Mouse (Mus musculus) heart, postnatal 14 days (tissue): ENCODE results near the gene Brap. TPM values are rescaled to one million over a fixed set of nuclear protein-coding genes. Genes with fewer than 3 reads are reported as not detected.

Experiments
- DNase-seq, 2 experiments: peaks; one replicate each; pipeline ENCODE4 v3.0.0; 2021 to 2022
- intact Hi-C: fragments of 180-260 bp; cut with DNase I; formaldehyde crosslinking; loops from one replicate; pipeline ENCODE4 v1.15.1; 2025
- total RNA-seq, 2 experiments: library from RNA; stranded (reverse); gene quantifications; 2 replicates each; pipeline ENCODE4 v1.2.3; 2021

Gene Brap
- total RNA-seq, 2 experiments from 2014 or later: 26.7 to 27.6 TPM

DNA sequence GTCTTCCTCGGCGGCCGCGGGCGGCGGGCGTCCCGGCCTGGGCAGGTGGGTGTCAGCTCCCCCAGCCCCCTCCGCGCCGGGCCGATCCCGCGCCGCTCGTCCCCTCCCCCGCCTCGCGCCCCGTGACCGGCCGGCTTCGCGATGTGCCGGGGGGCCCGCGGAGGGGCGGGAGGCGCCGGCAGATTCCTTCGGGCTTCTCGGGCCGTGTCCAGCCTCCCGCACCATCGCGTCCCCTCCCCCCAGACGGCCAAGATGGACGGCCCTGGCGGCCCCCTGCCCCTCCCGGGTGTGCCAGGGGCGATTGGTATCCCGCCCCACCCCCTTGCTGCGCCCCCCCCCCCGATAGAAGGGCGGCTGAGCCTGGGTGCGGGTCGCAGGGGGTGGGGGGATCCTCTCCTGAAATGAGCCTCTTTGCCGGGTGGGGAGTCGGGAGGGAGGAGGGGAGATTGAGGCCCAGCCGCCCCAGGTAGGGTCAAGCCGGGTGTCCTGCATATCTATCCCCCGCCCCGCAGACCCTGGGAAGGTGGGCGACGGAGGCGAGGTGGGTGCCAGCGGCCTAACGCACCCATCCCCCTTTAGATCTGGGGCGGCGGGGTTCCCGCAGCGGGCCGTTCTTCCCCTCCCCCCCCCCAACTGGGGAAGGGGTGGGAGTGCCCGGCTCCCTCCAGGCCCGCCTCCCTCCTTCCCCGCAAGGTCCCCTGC, 52.0 kb downstream of the Brap start:
- peak; percentile 51 to 64 for DNase-seq
- intact Hi-C loops: loop anchor here (5.0 kb wide), 1 partner anchor 130 kb away; no protein-coding TSS in a partner anchor

DNA sequence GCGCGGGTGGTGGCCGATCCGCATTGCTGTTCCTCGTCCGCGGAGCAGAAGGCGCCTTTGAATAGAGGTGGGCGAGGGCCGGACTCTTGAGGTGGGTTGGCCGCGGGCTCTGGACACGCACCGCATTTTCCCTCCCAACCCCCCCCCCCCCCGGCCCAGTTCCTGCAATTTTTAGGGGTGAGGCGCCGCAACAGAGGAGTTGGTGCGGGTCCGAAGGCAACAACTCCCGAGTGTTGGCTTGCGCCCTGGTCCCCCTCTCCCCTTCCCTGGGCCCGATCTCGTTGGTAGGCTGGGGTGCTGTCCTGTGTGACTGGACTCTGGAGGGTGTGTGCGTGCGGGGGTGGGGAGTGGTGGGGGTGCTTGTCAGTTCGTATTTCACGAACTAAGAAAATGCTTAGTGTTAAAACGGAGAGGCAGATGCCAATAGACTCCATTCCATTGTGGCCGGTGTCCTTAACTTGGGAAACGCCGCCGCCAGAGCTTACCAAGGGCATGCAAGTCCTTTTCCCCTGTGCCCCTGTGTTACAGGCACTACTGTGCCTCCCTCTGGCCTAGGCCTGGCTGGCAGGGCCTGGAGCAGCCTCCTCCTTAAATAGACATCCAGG, 52.7 kb downstream of the Brap start:
- DNase-seq: peak; percentile 47 to 68
- intact Hi-C loops: loop anchor here (5.0 kb wide), 1 partner anchor 129 kb away; no protein-coding TSS in a partner anchor

GRCm38 (mm10) chr5:121714331-121714730, 54.0 kb downstream of the Brap start:
- DNase-seq: no peak
- intact Hi-C loops: loop anchor here (5.0 kb wide), 1 partner anchor 128 kb away; no protein-coding TSS in a partner anchor

- intact Hi-C loops: loop anchor here (5.0 kb wide), 2 partner anchors 42 to 127 kb away; no protein-coding TSS in a partner anchor
- DNase-seq: no peak
Observed at GRCm38 (mm10) chr5:121714928-121715327, 54.6 kb downstream of the Brap start.

- no peak for DNase-seq
- intact Hi-C loops: loop anchor here (5.0 kb wide), 1 partner anchor 39 kb away; no protein-coding TSS in a partner anchor
Observed at GRCm38 (mm10) chr5:121718462-121718861, 58.1 kb downstream of the Brap start.

- DNase-seq: no peak
- intact Hi-C loops: no loop called here
Observed at GRCm38 (mm10) chr5:121720888-121721585, 60.7 kb downstream of the Brap start.

GRCm38 (mm10) chr5:121721841-121722240, 61.5 kb downstream of the Brap start:
- no peak for DNase-seq
- intact Hi-C loops: no loop called here

- intact Hi-C loops: no loop called here
- DNase-seq: no peak
Observed at GRCm38 (mm10) chr5:121724678-121725077, 64.3 kb downstream of the Brap start.

DNA sequence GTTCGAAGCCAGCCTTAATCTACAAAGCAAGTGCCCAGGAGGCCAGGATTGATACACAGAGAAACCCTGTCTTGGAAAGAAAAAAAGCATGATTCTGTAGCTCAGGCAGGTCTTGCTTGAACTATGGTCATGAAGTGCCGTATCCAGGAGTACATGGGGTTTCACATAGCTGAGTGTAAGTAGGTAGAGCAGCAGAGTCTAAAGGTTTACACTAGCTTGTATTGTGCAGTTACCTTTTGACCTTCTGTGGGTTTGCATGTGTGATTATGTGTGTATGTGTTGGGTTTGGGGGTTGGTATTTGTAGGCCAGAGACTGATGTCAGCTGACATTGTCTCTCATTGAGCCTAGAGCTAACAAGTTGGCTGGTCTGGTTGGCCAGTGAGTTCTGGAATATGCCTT, 69.7 kb downstream of the Brap start:
- intact Hi-C loops: no loop called here
- DNase-seq: no peak

GRCm38 (mm10) chr5:121736641-121737040, 76.3 kb downstream of the Brap start:
- no peak for DNase-seq
- intact Hi-C loops: no loop called here

Other genes starting within 250 kb of the Brap start
- gene Tmem116, start 208.7 kb upstream of the Brap start, total RNA-seq: 1 to 10 TPM; 8.4 to 9.4 TPM
- gene Erp29, start 208.1 kb upstream of the Brap start, total RNA-seq: 10 to 100 TPM; 84.7 to 93.4 TPM
- not detected for gene Adam1b, start 157.1 kb upstream of the Brap start, total RNA-seq
- gene Adam1a, start 115.1 kb upstream of the Brap start, total RNA-seq: 1 to 10 TPM; 3.4 to 3.5 TPM
- gene Gm42878, start 115.1 kb upstream of the Brap start, total RNA-seq: not detected
- 10 to 100 TPM; 60.7 to 61.7 TPM for gene Mapkapk5, start 114.7 kb upstream of the Brap start, total RNA-seq
- 100 to 1,000 TPM; 133 to 162 TPM for gene Aldh2, start 66.7 kb upstream of the Brap start, total RNA-seq
- 10 to 100 TPM; 39.8 to 41.0 TPM for gene Acad12, start 41.6 kb upstream of the Brap start, total RNA-seq
- gene Acad10, start within 50 bp of the Brap start, total RNA-seq: 10 to 100 TPM; 14.0 to 15.4 TPM
- gene Atxn2, start 50.8 kb downstream of the Brap start, total RNA-seq: 100 to 1,000 TPM; 155 to 169 TPM
- gene Sh2b3, start 177.1 kb downstream of the Brap start, total RNA-seq: 10 to 100 TPM; 31.8 to 33.6 TPM
- 10 to 100 TPM; 13.2 to 13.6 TPM for gene Pheta1, start 188.4 kb downstream of the Brap start, total RNA-seq